Mouse (Mus musculus) myocyte (in vitro differentiated cells): ENCODE data around the gene Arl15. TPM values are rescaled to one million over a fixed set of nuclear protein-coding genes. Genes with fewer than 3 reads are reported as not detected.

Source experiments
- H3K27me3 ChIP-seq: one replicate; pipeline ENCODE4 v1.6.1; 2011; ENCODE audit not compliant: control insufficient read depth, insufficient read depth, insufficient read length
- H3K36me3 ChIP-seq: one replicate; pipeline ENCODE4 v1.6.1; 2011; ENCODE audit not compliant: control insufficient read depth, insufficient read depth
- H3K4me2 ChIP-seq: one replicate; pipeline ENCODE4 v1.6.1; 2011; ENCODE audit warnings: low read depth, control low read depth
- H3K4me3 ChIP-seq: one replicate; pipeline ENCODE4 v1.5.1; 2011; ENCODE audit warnings: mild to moderate bottlenecking, control low read depth, moderate library complexity
- H3K79me2 ChIP-seq: one replicate; pipeline ENCODE4 v1.6.1; 2011; ENCODE audit not compliant: control insufficient read depth, insufficient read depth
- H3ac ChIP-seq: one replicate; pipeline ENCODE4 v1.6.1; 2011; ENCODE audit not compliant: control insufficient read depth, insufficient read length
- CEBPB ChIP-seq: IDR thresholded peaks from 2 replicates; pipeline ENCODE4 v1.6.1; 2011; ENCODE audit warnings: mild to moderate bottlenecking, moderate library complexity; ENCODE audit not compliant: poor library complexity, insufficient read depth, severe bottlenecking
- E2F4 ChIP-seq: IDR thresholded peaks from one replicate; pipeline ENCODE4 v1.6.1; 2011; ENCODE audit warnings: mild to moderate bottlenecking, control low read depth, moderate library complexity; ENCODE audit not compliant: insufficient read depth
- MAX ChIP-seq: IDR thresholded peaks from one replicate; pipeline ENCODE4 v1.6.1; 2011; ENCODE audit warnings: low read depth, mild to moderate bottlenecking, control low read depth
- MYOD1 ChIP-seq, 3 experiments: IDR thresholded peaks; one replicate each; pipeline ENCODE4 v1.6.1; 2011; ENCODE audit warnings: control low read depth in 2 of 3, low read depth in 2 of 3, mild to moderate bottlenecking in 2 of 3, moderate library complexity in 1 of 3; ENCODE audit not compliant: insufficient read length in 2 of 3, control insufficient read depth in 1 of 3
- MYOG ChIP-seq, 3 experiments: IDR thresholded peaks; one replicate each; pipeline ENCODE4 v1.6.1; 2011; ENCODE audit warnings: control low read depth in 2 of 3, low read depth in 2 of 3, mild to moderate bottlenecking in 2 of 3; ENCODE audit not compliant: insufficient read length in 2 of 3, control insufficient read depth in 1 of 3, insufficient read depth in 1 of 3
- POLR2A ChIP-seq: IDR thresholded peaks from one replicate; pipeline ENCODE4 v1.6.1; 2011; ENCODE audit warnings: low read depth, mild to moderate bottlenecking, control low read depth, moderate library complexity; ENCODE audit not compliant: insufficient read length
- POLR2AphosphoS2 ChIP-seq: IDR thresholded peaks from one replicate; pipeline ENCODE4 v1.6.1; 2011; ENCODE audit warnings: low read depth, control low read depth; ENCODE audit not compliant: insufficient read length
- REST ChIP-seq: IDR thresholded peaks from one replicate; pipeline ENCODE4 v1.6.1; 2011; ENCODE audit warnings: mild to moderate bottlenecking, control low read depth, moderate library complexity; ENCODE audit not compliant: insufficient read depth, insufficient read length
- SRF ChIP-seq: IDR thresholded peaks from one replicate; pipeline ENCODE4 v1.6.1; 2011; ENCODE audit warnings: low read depth; ENCODE audit not compliant: control insufficient read depth, insufficient read length
- TCF12 ChIP-seq: IDR thresholded peaks from one replicate; pipeline ENCODE4 v1.6.1; 2011; ENCODE audit warnings: mild to moderate bottlenecking, control low read depth; ENCODE audit not compliant: poor library complexity, insufficient read depth, severe bottlenecking
- TCF3 ChIP-seq: IDR thresholded peaks from one replicate; pipeline ENCODE4 v1.6.1; 2011; ENCODE audit warnings: low read depth, control low read depth; ENCODE audit not compliant: insufficient read length
- USF1 ChIP-seq: IDR thresholded peaks from one replicate; pipeline ENCODE4 v1.6.1; 2011; ENCODE audit warnings: low read depth, mild to moderate bottlenecking, control low read depth, moderate library complexity
- polyA plus RNA-seq: library from polyadenylated mRNA; unstranded; fragments of >200 nt; fragmentation: generic; extraction: Trizol; gene quantifications from one replicate; pipeline ENCODE4 v1.2.1, GENCODE M21; 2012; ENCODE audit warnings: missing spikeins

Gene Arl15
- polyA plus RNA-seq, 1 experiment = 11.1 TPM

DNA sequence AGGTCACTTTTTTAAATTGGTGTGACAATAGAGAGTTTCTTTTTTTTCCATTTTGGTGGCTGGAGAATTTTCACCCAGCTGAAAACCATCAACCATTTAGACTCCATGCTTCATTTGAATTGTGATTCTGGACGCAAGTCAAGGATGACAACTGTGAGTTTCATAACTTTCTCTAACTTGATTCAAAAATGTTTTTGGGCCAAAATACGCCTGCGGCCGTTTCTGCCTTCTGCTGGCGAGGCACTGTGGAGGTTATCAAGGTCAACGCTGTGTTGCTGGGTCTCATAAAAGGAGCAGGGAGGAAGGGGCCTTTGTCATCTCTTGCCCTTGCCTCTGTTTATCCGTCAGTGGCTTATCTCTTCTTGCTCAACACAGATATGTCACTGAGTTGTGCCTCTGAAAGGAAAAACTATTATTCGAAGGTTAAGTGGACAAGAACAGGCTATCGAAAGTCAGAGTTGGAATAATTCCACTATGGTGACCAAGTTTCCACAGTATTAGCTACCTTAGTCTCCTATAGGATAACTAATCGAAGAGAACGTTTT lies 106.8 kb downstream of the Arl15 start:
- H3K4me2 ChIP-seq = no peak overlapping the region
- peaks cover 17% of the 10 kb centered on the region for H3K79me2 ChIP-seq
- no peak overlapping the region for H3K4me3 ChIP-seq
- H3ac ChIP-seq = no peak overlapping the region
- no peaks in the 10 kb centered on the region for H3K27me3 ChIP-seq
- H3K36me3 ChIP-seq = no peaks in the 10 kb centered on the region
- TF ChIP-seq CEBPB (no peak), MYOD1 (IDR thresholded peaks at IDR 0.05; ENCODE audit: control insufficient read depth in 1 of 3, insufficient read length in 2 of 3, low read depth in 2 of 3) (no peak), POLR2A (no peak), USF1 (no peak), E2F4 (no peak)

DNA sequence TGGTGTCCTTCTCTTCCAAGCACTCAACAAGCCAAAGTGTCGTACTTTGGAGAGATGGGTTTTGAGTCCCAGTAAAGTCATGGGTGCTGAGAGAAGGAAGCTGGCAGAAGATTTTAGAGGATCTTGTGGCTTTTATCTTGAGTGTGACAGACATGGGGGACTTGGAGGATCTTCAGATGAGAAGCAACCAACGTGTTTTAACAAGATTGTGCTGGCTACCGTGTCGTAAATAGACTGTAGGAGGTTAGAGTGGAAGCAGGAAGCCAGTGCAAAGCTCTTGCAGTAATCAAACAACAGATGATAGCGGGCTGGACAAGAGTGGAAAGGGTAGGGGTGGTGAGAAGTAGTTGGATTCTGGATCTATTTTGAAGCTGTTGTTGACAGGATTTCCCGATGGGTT lies 109.0 kb downstream of the Arl15 start:
- Histone ChIP-seq H3K27me3 (no peaks in the 10 kb centered on the region), H3K36me3 (no peaks in the 10 kb centered on the region), H3ac (no peak overlapping the region), H3K79me2 (peaks cover 18% of the 10 kb centered on the region), H3K4me3 (no peak overlapping the region), H3K4me2 (no peak overlapping the region)
- no peak for TF ChIP-seq REST
- TF ChIP-seq E2F4 = no peak
- TF ChIP-seq TCF12 = no peak
- no peak for TF ChIP-seq POLR2A
- no peak for TF ChIP-seq CEBPB
- no peak for TF ChIP-seq MYOG (IDR thresholded peaks at IDR 0.05; ENCODE audit: control insufficient read depth in 1 of 3, insufficient read depth in 1 of 3, insufficient read length in 2 of 3, low read depth in 2 of 3)
- no peak for TF ChIP-seq TCF3
- TF ChIP-seq MAX = no peak

DNA sequence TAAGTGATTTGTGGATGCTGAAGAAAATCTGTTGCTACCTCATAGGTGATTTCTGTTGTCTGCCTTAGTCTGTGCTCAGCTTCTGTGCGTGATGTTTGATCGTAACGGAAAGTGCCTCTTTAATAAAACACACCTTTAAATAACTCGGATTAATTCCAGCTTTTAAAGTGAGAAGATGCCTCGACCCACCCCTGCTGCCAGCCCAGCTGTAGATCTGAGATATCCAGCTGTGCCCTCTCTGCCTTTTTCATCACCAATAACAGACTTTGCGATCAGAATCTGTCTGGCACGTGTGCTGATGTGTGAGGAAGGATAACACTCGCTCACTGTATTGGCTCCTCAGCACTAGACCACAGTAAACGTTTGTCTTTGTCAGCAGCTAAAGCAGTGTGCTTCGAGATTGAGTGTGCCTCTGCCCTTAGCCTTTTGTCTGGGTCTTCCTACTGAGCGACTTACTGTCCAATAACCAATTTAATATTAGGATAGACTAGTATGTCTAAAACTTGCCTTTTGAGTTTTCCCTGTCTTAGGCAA lies 117.7 kb downstream of the Arl15 start:
- no peak overlapping the region for H3K4me2 ChIP-seq
- H3K79me2 ChIP-seq = peaks cover 14% of the 10 kb centered on the region
- H3ac ChIP-seq = no peak overlapping the region
- H3K36me3 ChIP-seq = no peaks in the 10 kb centered on the region
- no peak for TF ChIP-seq MAX
- TF ChIP-seq USF1 = no peak
- TF ChIP-seq POLR2A = no peak
- TF ChIP-seq TCF3 = no peak
- no peak for TF ChIP-seq REST
- TF ChIP-seq CEBPB = no peak
- no peak for TF ChIP-seq MYOG (IDR thresholded peaks at IDR 0.05; ENCODE audit: control insufficient read depth in 1 of 3, insufficient read depth in 1 of 3, insufficient read length in 2 of 3, low read depth in 2 of 3)
- no peak for TF ChIP-seq POLR2AphosphoS2
- TF ChIP-seq SRF = no peak
- no peak for TF ChIP-seq MYOD1 (IDR thresholded peaks at IDR 0.05; ENCODE audit: control insufficient read depth in 1 of 3, insufficient read length in 2 of 3, low read depth in 2 of 3)
- TF ChIP-seq E2F4 = no peak
- TF ChIP-seq TCF12 = no peak
- H3K4me3 ChIP-seq = no peak overlapping the region
- no peaks in the 10 kb centered on the region for H3K27me3 ChIP-seq

DNA sequence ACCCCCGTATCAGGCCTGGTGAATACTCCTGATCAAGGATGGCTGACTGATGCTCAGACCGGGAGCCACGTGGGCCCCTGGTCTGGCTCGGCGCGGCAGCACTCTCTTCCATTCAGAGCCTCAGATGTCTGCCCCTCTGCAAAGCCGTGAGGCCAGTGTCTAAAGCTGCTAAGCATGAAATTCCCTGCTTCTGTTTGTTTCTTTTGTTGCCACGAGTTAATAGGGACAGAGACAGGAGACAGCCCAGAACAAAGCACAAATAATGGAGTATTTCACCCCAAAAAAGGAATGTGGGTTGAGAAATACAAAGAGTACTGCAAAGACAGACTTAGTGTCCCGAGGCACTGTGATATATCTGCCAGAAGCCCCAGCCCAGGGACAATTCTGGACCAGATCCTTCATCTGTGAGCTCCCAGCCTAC lies 120.3 kb downstream of the Arl15 start:
- no peak for TF ChIP-seq MYOG (IDR thresholded peaks at IDR 0.05; ENCODE audit: control insufficient read depth in 1 of 3, insufficient read depth in 1 of 3, insufficient read length in 2 of 3, low read depth in 2 of 3)
- no peak for TF ChIP-seq E2F4
- no peak for TF ChIP-seq CEBPB
- no peak for TF ChIP-seq TCF12
- no peak for TF ChIP-seq POLR2AphosphoS2
- no peak for TF ChIP-seq MYOD1 (IDR thresholded peaks at IDR 0.05; ENCODE audit: control insufficient read depth in 1 of 3, insufficient read length in 2 of 3, low read depth in 2 of 3)
- no peak for TF ChIP-seq MAX
- TF ChIP-seq USF1 = no peak
- no peak for TF ChIP-seq TCF3
- TF ChIP-seq POLR2A = no peak
- TF ChIP-seq REST = no peak
- TF ChIP-seq SRF = no peak
- Histone ChIP-seq H3K4me3 (no peak overlapping the region), H3K27me3 (no peaks in the 10 kb centered on the region), H3K36me3 (no peaks in the 10 kb centered on the region), H3K79me2 (peaks cover 5% of the 10 kb centered on the region), H3K4me2 (no peak overlapping the region), H3ac (no peak overlapping the region)

DNA sequence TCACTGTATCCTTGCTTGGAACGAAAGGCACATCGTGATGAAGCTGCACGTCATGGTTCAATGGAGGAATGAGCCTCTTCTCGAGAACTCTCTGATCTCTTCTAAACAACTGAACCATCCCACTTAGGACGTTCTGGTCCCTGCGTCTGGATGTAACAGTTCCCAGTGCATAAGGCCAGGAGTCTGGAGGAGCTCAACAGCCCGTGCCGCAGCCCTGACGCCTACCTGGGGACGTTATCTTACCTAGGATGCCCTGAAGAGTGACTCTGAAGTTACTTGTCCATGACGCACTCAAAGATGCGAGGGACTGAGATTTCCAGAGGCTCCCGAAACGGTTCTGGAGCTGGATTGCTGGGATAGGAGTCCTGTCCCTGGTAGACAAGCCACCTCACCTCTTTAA lies 121.4 kb downstream of the Arl15 start:
- H3K4me3 ChIP-seq = no peak overlapping the region
- H3K4me2 ChIP-seq = no peak overlapping the region
- no peak overlapping the region for H3ac ChIP-seq
- no peaks in the 10 kb centered on the region for H3K27me3 ChIP-seq
- no peak for TF ChIP-seq MYOD1 (IDR thresholded peaks at IDR 0.05; ENCODE audit: control insufficient read depth in 1 of 3, insufficient read length in 2 of 3, low read depth in 2 of 3)
- no peak for TF ChIP-seq REST
- H3K36me3 ChIP-seq = no peaks in the 10 kb centered on the region
- H3K79me2 ChIP-seq = no peaks in the 10 kb centered on the region
